ENCODE assay signal across 9 mouse cellular contexts in the genomic region with DNA sequence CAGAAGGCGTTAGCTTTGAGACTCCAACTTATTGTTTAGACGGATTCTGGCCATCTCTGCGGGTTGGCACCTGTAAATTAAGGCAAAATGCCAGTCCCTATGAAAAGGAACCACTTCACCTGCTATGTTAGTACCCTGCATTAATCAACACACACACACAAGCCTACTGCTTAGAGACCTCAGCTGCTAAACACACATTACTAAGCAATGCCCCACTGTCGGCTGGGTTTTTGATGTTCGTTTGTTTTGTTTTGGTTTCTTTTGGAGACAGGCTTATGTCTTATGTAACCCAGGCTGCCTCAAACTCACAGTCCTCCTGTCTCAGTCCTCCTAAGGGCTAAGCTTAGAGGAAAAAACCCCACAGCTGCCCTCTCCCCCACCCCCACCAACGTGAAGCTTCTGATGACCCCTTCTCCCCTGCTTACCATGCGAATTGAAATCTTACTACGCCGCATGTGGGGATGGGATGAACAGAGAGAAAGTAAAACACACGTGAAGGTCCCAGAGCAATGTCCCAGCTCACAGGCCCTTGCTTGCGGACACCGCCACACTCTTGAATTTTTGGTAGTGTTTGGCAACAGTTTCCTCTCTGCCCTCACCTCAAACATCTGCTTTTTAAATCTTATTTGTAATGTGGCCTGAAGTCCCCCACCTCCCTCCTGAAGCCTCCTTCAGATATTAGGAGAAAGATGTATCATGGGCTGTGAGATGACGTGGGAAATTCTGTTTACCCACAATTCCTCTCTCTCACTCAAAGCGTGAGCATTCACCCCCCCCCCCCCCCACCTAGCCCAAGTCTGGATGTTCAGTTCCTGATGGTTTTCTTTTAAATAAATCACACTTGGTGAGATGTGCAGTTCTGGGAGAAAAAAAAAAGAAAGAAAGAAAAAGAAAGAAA.
A peak's percentile ranks its signal among the peaks of the same experiment; 100 is the strongest.
DNase-seq lines count a peak whose midpoint lies in the region; ATAC-seq and TF ChIP-seq lines count a peak whose summit lies in the region.
"Had no signal": no experiment of that assay in that cellular context is flagged by ENCODE, and none has a peak within 500 bp of the region (broad histone marks: within the 10 kb centered on the region; RNA-seq: fewer than 3 reads in every experiment).

No protein-coding gene starts in this region.

- 70% methylated on average over 14 of the region's 14 CpGs for WGBS in heart, embryonic 12.5 days
- WGBS in forebrain, postnatal 0 days = 40% methylated on average over 14 of the region's 14 CpGs

- peak overlapping the region; percentile 63; the same call in 1 of the 2 replicates for H3K4me2 ChIP-seq in heart, embryonic 12.5 days
- H3K4me2 ChIP-seq in forebrain, postnatal 0 days (ENCODE audit: low read depth) = peak overlapping the region; percentile 20; the same call in 1 of the 2 replicates

- H3K9ac ChIP-seq in heart, embryonic 12.5 days = no peak overlapping the region
- H3K9ac ChIP-seq in forebrain, postnatal 0 days = no peak overlapping the region

- peaks cover 25% of the 10 kb centered on the region for H3K4me1 ChIP-seq in heart, embryonic 12.5 days (replicated peaks)
- H3K4me1 ChIP-seq in forebrain, postnatal 0 days (ENCODE audit: insufficient read depth) = peaks cover 28% of the 10 kb centered on the region

- H3K9me3 ChIP-seq in heart, embryonic 12.5 days (replicated peaks) = no peaks in the 10 kb centered on the region; the same call in 1 of the 2 replicates
- no peaks in the 10 kb centered on the region for H3K9me3 ChIP-seq in forebrain, postnatal 0 days (ENCODE audit: low read length)

- no peak for ATAC-seq in heart, embryonic 12.5 days (ENCODE audit: insufficient number of reproducible peaks, low FRiP score)
- peak; percentile 75 for ATAC-seq in CD4-positive, CD25-positive, alpha-beta regulatory T cell, adult 4 months
- no peak for ATAC-seq in forebrain, postnatal 0 days
- peak; percentile 48 for ATAC-seq in megakaryocyte, adult 5-6 weeks (ENCODE audit: poor library complexity, severe bottlenecking)

- DNase-seq in heart, postnatal 4 days = no peak
- peak; percentile 25 for DNase-seq in forebrain, postnatal 0 days
- no peak for DNase-seq in urinary bladder, postnatal 36 days (ENCODE audit: low spot score in 2 of 2)
- no peak for DNase-seq in kidney, postnatal 4 days
- DNase-seq in layer of hippocampus, adult 9-11 months = no peak
- DNase-seq: kidney, postnatal 25 days had no signal

- no peaks in the 10 kb centered on the region for H3K27me3 ChIP-seq in heart, embryonic 12.5 days (replicated peaks)
- no peaks in the 10 kb centered on the region for H3K27me3 ChIP-seq in forebrain, postnatal 0 days (ENCODE audit: insufficient read depth, low read length)

- no peak overlapping the region for H3K4me3 ChIP-seq in heart, embryonic 12.5 days
- H3K4me3 ChIP-seq in forebrain, postnatal 0 days (ENCODE audit: low read depth, low read length) = no peak overlapping the region

- no peaks in the 10 kb centered on the region for H3K36me3 ChIP-seq in heart, embryonic 12.5 days
- no peaks in the 10 kb centered on the region for H3K36me3 ChIP-seq in forebrain, postnatal 0 days (ENCODE audit: insufficient read depth)

- TF ChIP-seq CTCF in forebrain, postnatal 0 days (IDR thresholded peaks at IDR 0.05; ENCODE audit: low read depth) = no peak

- H3K27ac ChIP-seq in heart, embryonic 12.5 days (ENCODE audit: poor library complexity, severe bottlenecking) = peak overlapping the region; percentile 39
- H3K27ac ChIP-seq in forebrain, postnatal 0 days (ENCODE audit: low read depth, low read length) = peak overlapping the region; percentile 83

Comparison
In these comparisons a context has a peak if more than half of its experiments do, and no peak if none do; other contexts are left out.
1. ATAC-seq: peak in CD4-positive, CD25-positive, alpha-beta regulatory T cell, adult 4 months (single experiment) and megakaryocyte, adult 5-6 weeks (single experiment); none in heart, embryonic 12.5 days (single experiment) and forebrain, postnatal 0 days (single experiment).